Mouse (Mus musculus): ENCODE data around the gene Rfc4. TPM values are rescaled to one million over a fixed set of nuclear protein-coding genes. Genes with fewer than 3 reads are reported as not detected.

Rfc4 gene
- total RNA-seq (2022) = 1 to 10 TPM; 2.8 to 5.5 (median 4.3) TPM

GRCm38 (mm10) chr16:23127673-23128375 is at the start of gene Rfc4:
Gene Rfc4 (minus strand): TSS chr16:23127737.
- peak; percentile 84 to 92 for DNase-seq (ENCODE audit: low spot score in 2 of 2)

- no peak for DNase-seq (ENCODE audit: low spot score in 2 of 2)
Measured at GRCm38 (mm10) chr16:23175956-23176355, 48.4 kb upstream of the Rfc4 start.

GRCm38 (mm10) chr16:23174855-23175254 is 47.3 kb upstream of the Rfc4 start:
- no peak for DNase-seq (ENCODE audit: low spot score in 2 of 2)

- DNase-seq (ENCODE audit: low spot score in 2 of 2) = no peak
Measured at GRCm38 (mm10) chr16:23173904-23174303, 46.4 kb upstream of the Rfc4 start.

- DNase-seq (ENCODE audit: low spot score in 2 of 2) = no peak
Measured at GRCm38 (mm10) chr16:23170813-23171212, 43.3 kb upstream of the Rfc4 start.

GRCm38 (mm10) chr16:23167079-23167478 is 39.5 kb upstream of the Rfc4 start:
- no peak for DNase-seq (ENCODE audit: low spot score in 2 of 2)

GRCm38 (mm10) chr16:23166646-23167045 is 39.1 kb upstream of the Rfc4 start:
- DNase-seq (ENCODE audit: low spot score in 2 of 2) = no peak

- DNase-seq (ENCODE audit: low spot score in 2 of 2) = no peak
Measured at GRCm38 (mm10) chr16:23165441-23165840, 37.9 kb upstream of the Rfc4 start.

- DNase-seq (ENCODE audit: low spot score in 2 of 2) = no peak
Measured at GRCm38 (mm10) chr16:23164443-23164842, 36.9 kb upstream of the Rfc4 start.

- no peak for DNase-seq (ENCODE audit: low spot score in 2 of 2)
Measured at GRCm38 (mm10) chr16:23162116-23162515, 34.6 kb upstream of the Rfc4 start.

GRCm38 (mm10) chr16:23159749-23160148 is 32.2 kb upstream of the Rfc4 start:
- no peak for DNase-seq (ENCODE audit: low spot score in 2 of 2)

- no peak for DNase-seq (ENCODE audit: low spot score in 2 of 2)
Measured at GRCm38 (mm10) chr16:23158957-23159356, 31.4 kb upstream of the Rfc4 start.

- no peak for DNase-seq (ENCODE audit: low spot score in 2 of 2)
Measured at GRCm38 (mm10) chr16:23158292-23158691, 30.8 kb upstream of the Rfc4 start.

- no peak for DNase-seq (ENCODE audit: low spot score in 2 of 2)
Measured at GRCm38 (mm10) chr16:23157013-23157412, 29.5 kb upstream of the Rfc4 start.

- DNase-seq (ENCODE audit: low spot score in 2 of 2) = no peak
Measured at GRCm38 (mm10) chr16:23154261-23154660, 26.7 kb upstream of the Rfc4 start.

- DNase-seq (ENCODE audit: low spot score in 2 of 2) = peak in 1 of 2 experiments; percentile 28
Measured at GRCm38 (mm10) chr16:23151423-23151822, 23.9 kb upstream of the Rfc4 start.

GRCm38 (mm10) chr16:23149396-23149795 is 21.9 kb upstream of the Rfc4 start:
- DNase-seq (ENCODE audit: low spot score in 2 of 2) = no peak

GRCm38 (mm10) chr16:23148936-23149335 is 21.4 kb upstream of the Rfc4 start:
- no peak for DNase-seq (ENCODE audit: low spot score in 2 of 2)

GRCm38 (mm10) chr16:23146280-23146679 is 18.7 kb upstream of the Rfc4 start, which contains the start of gene Adipoq:
Gene Adipoq (plus strand): TSS chr16:23146536.
- no peak for DNase-seq (ENCODE audit: low spot score in 2 of 2)

GRCm38 (mm10) chr16:23145211-23145610 is 17.7 kb upstream of the Rfc4 start:
- no peak for DNase-seq (ENCODE audit: low spot score in 2 of 2)

GRCm38 (mm10) chr16:23144326-23144725 is 16.8 kb upstream of the Rfc4 start:
- DNase-seq (ENCODE audit: low spot score in 2 of 2) = no peak

- no peak for DNase-seq (ENCODE audit: low spot score in 2 of 2)
Measured at GRCm38 (mm10) chr16:23140911-23141310, 13.4 kb upstream of the Rfc4 start.

- no peak for DNase-seq (ENCODE audit: low spot score in 2 of 2)
Measured at GRCm38 (mm10) chr16:23136406-23136970, 9.0 kb upstream of the Rfc4 start.

Data from layer of hippocampus, adult 8-10 months (tissue).